Comparison of ENCODE assay signal across 25 mouse cellular contexts in the genomic region with DNA sequence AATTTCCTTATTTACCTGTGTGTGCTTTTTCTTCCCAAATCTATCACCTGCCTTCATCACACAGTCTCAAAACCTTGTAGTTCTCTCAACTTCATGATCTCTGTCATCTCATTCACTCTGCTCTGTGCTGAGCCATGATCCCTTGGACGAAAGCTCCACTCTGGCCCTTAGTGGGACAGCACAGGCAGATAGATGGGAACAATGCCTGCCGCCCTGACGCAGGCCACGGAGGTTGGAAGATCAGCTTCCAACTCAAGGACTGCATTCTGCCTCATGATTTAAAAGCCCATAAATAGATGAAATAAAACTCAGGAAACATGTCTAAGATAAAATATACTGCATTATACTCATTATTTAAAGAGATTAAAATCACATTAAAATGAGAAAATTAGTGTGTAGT.
"Had no signal": no experiment of that assay in that cellular context is flagged by ENCODE, and none has a peak within 500 bp of the region (broad histone marks: within the 10 kb centered on the region; RNA-seq: fewer than 3 reads in every experiment).

No protein-coding gene starts in this region.

- H3K4me1 ChIP-seq: hindbrain, embryonic 10.5 days; hindbrain, embryonic 12.5 days; intestine, embryonic 15.5 days; limb, embryonic 10.5 days; limb, embryonic 12.5 days; liver, embryonic 13.5 days; liver, embryonic 15.5 days had no signal

- H3K27ac ChIP-seq: gastrocnemius, adult 2 months; heart, adult 2 months; hindbrain, embryonic 10.5 days; hindbrain, embryonic 12.5 days; hindbrain, embryonic 14.5 days; intestine, embryonic 15.5 days; layer of hippocampus, adult 2 months; left cerebral cortex, adult 2 months; limb, embryonic 10.5 days; limb, embryonic 12.5 days; liver, embryonic 13.5 days; liver, embryonic 15.5 days had no signal

- H3K27me3 ChIP-seq: hindbrain, embryonic 12.5 days; intestine, embryonic 15.5 days; limb, embryonic 12.5 days; liver, embryonic 13.5 days; liver, embryonic 15.5 days had no signal

- DNase-seq: gastrocnemius, adult 2 months; gastrocnemius, postnatal 10 days; gastrocnemius, postnatal 25 days; heart, adult 2 months; heart, postnatal 10 days; heart, postnatal 4 days; kidney, adult 18-20 months; kidney, adult 9 months; liver; liver, embryonic 13.5 days had no signal

- H3K4me2 ChIP-seq: heart, embryonic 11.5 days; hindbrain, embryonic 12.5 days; hindbrain, embryonic 14.5 days; intestine, embryonic 15.5 days; limb, embryonic 12.5 days; liver, embryonic 11.5 days; liver, embryonic 13.5 days; liver, embryonic 15.5 days had no signal

- ATAC-seq: forebrain, embryonic 16.5 days; hindbrain, embryonic 16.5 days; inflammation-experienced regulatory T-cells, adult 6 months; intestine, embryonic 15.5 days; intestine, postnatal 0 days had no signal

- H3K4me3 ChIP-seq: gastrocnemius, adult 2 months; heart, adult 2 months; hindbrain, embryonic 10.5 days; hindbrain, embryonic 12.5 days; intestine, embryonic 15.5 days; layer of hippocampus, adult 2 months; left cerebral cortex, adult 2 months; limb, embryonic 10.5 days; limb, embryonic 12.5 days; liver, embryonic 13.5 days; liver, embryonic 15.5 days had no signal

- H3K9ac ChIP-seq: hindbrain, embryonic 12.5 days; hindbrain, embryonic 14.5 days; intestine, embryonic 15.5 days; limb, embryonic 12.5 days; liver, embryonic 13.5 days; liver, embryonic 15.5 days had no signal

- H3K36me3 ChIP-seq: intestine, embryonic 15.5 days had no signal

- H3K9me3 ChIP-seq: hindbrain, embryonic 10.5 days; hindbrain, embryonic 12.5 days; intestine, embryonic 15.5 days; limb, embryonic 10.5 days; limb, embryonic 12.5 days; liver, embryonic 13.5 days; liver, embryonic 15.5 days had no signal
